Mouse (Mus musculus): ENCODE measurements around the gene Dtx3l. TPM values are rescaled to one million over a fixed set of nuclear protein-coding genes. Genes with fewer than 3 reads are reported as not detected.
"Not testable (repeated sequence)": the region's sequence is repeated elsewhere in the genome, so short reads cannot be mapped to it uniquely, and the experiment has no call there.

The Dtx3l gene
- total RNA-seq (2017) = 42.5 and 48.7 TPM in 2 replicates

DNA sequence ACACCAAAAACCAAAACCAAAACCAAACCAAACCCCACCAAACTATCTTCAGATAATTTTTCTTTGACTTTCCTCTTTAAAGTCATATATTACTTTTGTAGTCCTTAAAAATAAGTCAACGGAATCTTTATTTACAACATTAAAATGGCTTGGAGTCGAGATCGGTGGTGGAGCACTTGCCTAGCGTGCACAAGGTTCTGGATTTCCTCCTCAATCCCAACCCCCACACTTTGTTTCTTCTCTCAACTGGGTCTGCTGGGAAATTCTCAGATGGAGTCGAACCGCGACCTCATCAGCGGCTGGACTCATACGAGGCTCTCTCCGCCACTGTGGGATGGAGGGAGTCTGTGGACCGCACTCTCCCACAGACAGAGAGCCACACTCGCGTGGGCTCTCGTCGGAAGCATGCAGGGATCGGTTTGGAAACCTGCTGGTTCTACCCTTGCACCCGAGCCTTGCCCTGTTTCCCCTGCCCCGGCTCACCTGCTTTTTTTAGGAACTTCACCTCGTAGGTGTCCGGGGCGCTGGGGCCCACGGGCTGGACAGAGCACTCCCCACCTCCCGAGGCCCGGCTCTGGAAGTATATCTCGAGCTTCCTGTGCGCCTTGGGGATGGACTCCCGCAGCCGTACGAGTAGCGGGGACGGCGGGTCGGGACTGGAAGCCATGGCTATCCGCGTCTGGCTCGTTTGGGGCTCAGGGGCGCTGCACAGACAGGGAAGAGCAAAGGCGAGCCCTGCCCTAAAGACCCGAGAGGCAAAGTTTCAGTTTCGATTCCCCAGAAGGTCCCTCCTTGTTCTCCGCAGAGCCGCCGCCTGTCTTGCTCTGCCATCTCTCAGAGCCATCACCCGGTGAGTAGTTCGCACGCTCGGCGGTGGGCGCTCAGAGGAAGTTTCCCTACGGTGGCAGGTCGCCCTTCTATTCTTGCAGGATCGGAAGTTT is at the start of gene Dtx3l, which contains the start of gene Parp9:
Gene Dtx3l (minus strand): TSS at position 941 of the 941 bp plus-strand sequence.
Gene Parp9 (plus strand): TSS at position 260 of the 941 bp plus-strand sequence.
- peak; percentile 77 for ATAC-seq (replicated peaks; ENCODE audit: low read depth, poor library complexity, severe bottlenecking)

DNA sequence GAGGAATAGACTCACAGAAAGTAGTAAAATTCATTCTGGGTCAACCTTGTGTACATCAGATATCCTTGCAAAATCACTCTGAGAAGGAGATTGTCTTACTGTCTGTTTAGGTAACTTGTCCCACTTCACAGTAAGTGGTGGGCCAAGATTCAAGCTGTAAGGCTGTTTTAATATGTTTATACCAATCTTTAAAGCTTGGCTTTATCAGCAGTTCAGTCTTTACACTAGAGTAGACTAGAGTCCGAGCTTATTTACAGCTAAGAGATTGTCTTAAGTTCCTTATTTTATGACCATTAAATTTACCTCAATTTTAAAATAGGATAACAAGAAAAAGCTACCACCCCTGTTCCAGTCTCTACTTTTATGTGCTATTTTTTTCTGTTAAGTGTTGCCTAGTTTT is 49.0 kb upstream of the Dtx3l start:
- no peak for ATAC-seq (replicated peaks; ENCODE audit: low read depth, poor library complexity, severe bottlenecking)

DNA sequence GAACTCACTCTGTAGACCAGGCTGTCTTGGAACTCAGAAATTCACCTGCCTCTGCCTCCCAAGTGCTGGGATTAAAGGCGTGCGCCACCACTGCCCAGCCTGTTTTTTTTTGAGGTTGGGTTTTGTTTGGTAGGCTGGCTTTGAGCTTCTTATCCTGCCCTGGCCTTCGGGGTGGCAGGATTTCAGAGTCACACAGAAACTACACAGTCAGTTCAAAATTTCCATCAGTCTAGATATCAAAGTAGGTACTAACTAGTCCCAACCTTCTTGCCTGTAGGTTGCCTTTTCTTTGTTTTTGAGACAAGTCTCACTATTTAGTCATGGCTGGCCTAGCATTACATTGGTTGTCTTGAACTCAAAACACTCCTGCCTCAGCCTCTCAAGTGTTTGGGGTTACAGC is 45.5 kb upstream of the Dtx3l start:
- ATAC-seq (replicated peaks; ENCODE audit: low read depth, poor library complexity, severe bottlenecking) = no peak

DNA sequence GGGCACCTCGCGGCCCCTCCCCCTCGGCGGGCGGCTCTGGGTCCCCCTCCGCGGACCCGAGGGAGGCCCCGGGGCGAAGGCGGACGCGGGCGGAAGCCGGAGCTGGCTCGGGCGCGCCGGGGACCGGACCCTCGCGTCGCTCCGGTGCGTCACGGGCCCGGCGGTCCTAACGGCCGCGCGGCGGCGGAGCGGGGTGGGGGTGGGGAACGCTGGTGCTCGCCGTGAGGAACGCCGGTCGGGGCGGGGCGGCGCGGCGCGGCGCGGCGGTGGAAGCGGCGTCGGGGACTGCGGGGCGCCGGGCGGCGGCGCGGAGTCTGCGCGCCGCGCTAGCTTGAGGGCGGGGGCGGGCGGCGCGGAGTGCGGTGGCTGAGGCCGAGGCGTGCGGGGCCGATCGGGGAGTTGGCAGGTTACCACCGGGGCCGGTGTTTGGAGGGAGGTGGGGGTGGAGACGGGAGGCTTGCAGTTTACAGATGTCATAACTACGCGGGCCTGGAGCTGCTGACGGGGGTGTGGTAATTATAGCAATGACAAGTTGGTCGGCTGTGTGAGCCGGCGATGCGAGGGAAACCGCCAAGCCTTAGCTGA is 44.7 kb upstream of the Dtx3l start:
- peak; percentile 60 for ATAC-seq (replicated peaks; ENCODE audit: low read depth, poor library complexity, severe bottlenecking)

DNA sequence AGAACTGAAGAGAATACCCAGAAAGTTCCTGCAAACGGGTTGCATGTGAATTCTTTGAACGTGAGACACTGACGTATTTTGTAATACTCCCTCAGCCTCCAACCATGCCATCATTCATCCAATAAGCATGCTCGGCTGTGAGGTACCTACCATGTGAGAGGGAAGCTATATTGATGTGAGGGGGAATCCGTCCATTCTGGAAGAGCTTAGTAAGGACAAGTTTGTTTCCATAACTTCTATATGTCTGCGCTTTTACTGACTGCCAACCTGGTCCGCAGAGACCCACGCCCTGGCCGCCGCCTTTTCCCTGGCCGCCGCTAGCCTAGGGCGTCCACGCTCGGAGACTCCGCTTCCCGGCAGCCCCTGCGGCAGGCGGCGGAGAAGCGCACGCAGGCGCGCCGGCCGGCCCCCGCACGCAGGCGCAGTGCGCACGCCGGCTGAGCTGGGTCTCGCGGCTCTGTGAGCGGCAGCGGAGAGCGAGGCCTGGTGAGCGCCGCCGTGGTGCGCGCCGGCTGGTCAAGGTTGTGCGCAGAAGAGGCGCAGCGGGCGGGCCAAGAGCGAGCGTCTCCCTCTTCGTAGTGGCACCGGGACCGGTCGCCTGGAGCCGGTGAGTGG is 44.1 kb upstream of the Dtx3l start:
- peak; percentile 73 for ATAC-seq (replicated peaks; ENCODE audit: low read depth, poor library complexity, severe bottlenecking)

DNA sequence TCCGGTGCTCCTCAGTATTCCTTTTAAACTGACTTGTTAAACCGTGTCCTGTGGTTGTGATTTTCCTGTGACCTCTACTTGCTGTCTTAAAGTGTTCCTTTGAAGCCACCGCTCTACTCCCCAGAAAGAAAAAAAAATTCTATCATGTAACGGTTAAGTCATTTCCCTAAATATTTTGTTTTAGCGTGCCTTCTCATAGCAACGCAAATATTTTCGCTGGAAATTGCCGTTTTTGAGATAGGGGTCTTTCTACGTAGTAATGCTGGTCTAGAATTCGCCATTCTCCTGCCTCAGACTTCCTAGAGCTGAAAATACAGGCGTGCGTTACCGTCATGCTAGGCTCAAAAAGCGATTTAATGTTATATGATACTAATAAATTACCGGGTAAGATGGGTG is 43.6 kb upstream of the Dtx3l start:
- ATAC-seq (replicated peaks; ENCODE audit: low read depth, poor library complexity, severe bottlenecking) = 0 out of 2 replicates have a peak, but pooled peaks have one; percentile 17

DNA sequence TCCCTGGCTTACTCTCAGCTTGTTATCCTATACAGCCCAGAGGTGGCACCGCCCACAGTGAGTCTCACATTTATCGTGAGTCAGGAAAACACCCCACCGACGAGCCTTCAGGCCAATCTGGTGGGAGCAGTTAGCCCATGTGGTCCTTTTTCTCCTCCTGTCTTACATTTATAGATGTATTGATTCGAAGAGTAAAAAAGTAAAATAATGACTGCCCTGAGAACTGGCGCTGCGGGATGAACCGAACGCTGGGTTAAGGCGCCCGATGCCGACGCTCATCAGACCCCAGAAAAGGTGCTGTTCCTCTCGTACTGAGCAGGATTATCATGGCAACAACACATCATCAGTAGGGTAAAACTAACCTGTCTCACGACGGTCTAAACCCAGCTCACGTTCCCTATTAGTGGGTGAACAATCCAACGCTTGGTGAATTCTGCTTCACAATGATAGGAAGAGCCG is 42.4 kb upstream of the Dtx3l start:
- ATAC-seq (replicated peaks; ENCODE audit: low read depth, poor library complexity, severe bottlenecking) = peak; percentile 59

DNA sequence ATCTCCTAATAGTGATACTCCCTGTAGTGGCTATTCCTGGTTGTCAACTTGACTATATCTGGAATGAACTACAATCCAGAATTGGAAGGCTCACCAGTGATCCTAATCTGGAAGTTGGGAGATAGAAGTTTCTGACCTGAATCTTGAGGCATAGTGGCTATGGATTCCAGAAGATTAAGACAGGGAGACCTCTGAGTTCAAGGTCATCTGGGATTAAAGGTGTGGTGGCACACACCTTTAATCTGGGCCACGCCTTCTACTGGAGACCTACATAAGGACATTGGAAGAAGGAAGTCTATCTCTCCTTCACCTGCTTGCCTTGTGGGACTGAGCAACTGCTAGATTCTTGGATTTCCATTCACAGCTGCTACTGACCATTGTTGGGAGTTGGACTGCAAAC is 39.5 kb upstream of the Dtx3l start, which contains the start of gene Kpna1:
Gene Kpna1 (plus strand): TSS at position 301 of the 400 bp plus-strand sequence.
- not testable (repeated sequence) for ATAC-seq (replicated peaks; ENCODE audit: low read depth, poor library complexity, severe bottlenecking)

DNA sequence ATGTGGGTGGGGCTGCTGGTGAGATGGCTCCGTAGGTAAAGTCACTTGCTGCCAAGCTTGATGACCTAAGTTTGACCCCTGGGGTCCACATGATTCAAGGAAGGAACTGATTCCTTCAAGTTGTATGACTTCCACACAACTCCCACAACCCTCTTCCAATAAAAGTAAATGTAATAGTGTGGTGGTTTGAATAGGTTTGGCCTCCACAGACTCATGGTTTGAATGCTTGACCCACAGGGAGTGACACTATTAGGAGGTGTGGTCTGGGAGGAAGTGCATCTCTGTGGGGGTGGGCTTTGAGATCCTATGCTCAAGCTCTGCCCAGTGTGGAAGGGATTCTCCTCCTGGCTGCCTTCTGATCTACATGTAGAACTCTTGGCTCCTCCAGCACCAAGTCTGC is 35.1 kb upstream of the Dtx3l start:
- ATAC-seq (replicated peaks; ENCODE audit: low read depth, poor library complexity, severe bottlenecking) = no peak

DNA sequence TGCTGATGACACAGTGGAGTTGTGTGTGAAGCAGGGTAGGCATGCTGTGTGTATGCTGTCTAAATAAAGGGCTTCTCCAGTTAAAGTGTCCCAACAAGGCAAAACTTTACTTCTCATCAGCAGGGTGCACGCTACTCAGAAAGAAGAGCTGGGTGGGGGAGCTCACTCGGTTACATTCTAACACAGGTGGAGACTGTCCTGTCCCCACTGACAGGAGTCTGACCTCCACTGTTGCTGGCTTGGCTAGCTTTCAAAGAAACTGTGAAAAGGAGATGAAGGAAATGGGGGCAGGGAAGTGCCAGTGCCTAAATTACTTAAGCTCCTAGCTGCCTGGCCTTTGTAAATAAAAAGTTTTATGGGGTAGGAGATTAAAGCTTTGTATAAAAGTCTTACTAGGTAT is 29.2 kb upstream of the Dtx3l start:
- ATAC-seq (replicated peaks; ENCODE audit: low read depth, poor library complexity, severe bottlenecking) = no peak

DNA sequence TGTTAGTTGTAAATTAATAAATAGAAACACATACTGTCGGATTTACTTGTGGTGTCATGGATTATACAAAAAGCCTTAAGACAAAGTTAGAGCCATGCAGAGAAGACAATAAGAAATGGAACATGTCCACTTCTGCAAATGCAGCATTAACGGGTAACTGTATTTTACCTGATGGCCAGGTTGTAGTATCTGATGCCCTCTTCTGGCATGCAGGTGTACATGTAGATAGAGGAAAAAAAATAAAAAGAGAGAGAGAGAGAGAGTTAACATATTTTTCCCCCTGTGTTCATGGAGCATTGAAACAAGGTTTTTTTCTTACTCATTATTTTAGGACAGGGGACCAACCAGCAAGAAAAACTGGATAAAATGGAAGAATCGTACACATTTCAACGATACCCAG is 28.4 kb upstream of the Dtx3l start:
- ATAC-seq (replicated peaks; ENCODE audit: low read depth, poor library complexity, severe bottlenecking) = no peak

DNA sequence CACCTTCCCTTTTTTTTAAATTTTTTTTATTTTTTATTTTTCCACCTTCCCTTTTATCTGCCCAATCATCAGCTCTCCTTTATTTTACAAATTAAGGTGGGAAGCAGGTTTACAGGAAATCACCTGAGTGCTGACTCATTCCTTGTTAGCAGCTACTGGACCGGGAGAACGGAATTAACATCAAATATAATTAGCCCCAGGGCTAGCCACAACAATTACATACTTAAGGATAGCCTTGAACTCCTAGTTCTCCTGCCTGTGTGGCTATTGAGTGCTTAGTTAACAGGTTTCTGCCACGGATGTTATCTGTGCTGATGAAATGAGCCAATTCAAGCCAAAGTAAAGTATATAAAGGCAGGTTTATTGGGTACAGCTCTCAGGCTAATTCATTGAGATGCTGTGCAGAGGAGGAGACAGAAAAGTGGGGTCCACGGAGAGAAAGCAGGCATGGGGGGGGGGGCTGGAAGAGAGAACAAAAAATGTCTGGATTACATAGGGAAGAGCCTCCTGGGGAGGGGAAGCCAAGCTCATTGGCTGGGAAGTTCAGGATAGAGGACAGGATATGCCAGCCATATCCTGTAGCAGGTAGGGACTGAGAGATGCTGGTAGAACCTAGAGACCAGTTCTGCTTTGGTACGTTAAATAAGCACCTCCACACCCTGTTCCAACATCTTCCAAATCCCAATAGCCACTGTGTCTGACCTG is 27.6 kb upstream of the Dtx3l start:
- ATAC-seq (replicated peaks; ENCODE audit: low read depth, poor library complexity, severe bottlenecking) = no peak

DNA sequence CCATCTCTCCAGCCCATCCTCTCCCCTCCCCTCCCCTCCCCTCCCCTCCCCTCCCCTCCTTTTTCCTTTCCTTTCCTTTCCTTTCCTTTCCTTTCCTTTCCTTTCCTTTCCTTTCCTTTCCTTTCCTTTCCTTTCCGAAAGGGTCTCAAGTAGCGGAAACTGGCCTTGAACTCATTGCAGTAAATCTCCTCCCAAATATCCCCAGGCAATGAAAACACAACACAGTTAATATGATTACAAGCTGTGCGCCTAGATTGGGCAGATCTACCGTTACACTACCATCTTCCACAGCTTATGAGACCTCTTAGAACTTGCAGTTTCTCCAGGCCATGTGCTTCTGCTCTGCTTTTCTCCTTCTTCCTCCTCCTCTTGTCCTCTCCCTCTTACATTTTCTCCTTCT is 27.0 kb upstream of the Dtx3l start:
- ATAC-seq (replicated peaks; ENCODE audit: low read depth, poor library complexity, severe bottlenecking) = not testable (repeated sequence)

DNA sequence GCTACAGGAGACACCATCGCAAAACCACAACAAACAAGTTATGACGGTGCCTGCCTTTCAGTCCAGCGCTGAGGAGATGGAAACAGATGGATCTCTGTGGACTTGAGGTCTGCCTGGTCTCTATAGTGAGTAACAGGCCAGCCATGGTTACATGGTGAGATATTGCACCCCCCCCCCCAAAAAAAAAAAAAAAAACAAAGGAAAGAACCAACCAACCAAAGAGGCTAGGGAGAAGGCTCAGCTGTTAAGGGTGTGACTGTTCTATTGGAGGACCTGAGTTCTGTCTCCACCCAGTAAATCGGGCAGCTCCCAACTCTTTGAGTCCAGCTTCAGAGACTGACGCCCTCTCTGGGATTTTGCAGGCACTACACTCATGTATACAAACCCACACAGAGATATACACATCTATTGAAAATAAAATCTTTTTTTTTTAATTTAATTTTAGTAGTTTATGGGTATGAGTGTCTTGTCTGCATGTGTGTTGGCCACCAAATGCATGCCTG is 13.7 kb upstream of the Dtx3l start:
- ATAC-seq (replicated peaks; ENCODE audit: low read depth, poor library complexity, severe bottlenecking) = no peak

DNA sequence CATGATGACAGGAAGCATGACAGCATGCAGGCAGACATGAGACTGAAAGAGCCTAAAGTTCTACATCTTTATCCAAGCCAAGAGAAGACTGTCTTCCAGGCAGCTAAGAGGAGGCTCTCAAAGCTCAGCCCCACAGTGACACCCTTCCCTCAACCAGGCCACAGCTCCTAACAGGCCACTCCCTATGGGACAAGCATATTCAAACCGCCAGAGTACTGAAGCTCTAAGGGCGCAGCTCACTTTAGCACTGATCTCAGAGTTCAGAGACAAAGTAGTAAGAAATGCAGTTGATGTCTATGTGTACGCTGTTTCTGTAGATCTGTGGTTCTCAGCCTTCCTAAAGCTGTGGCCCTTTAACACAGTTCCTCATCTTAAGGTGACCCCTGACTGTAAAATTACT is 12.3 kb upstream of the Dtx3l start:
- ATAC-seq (replicated peaks; ENCODE audit: low read depth, poor library complexity, severe bottlenecking) = no peak

DNA sequence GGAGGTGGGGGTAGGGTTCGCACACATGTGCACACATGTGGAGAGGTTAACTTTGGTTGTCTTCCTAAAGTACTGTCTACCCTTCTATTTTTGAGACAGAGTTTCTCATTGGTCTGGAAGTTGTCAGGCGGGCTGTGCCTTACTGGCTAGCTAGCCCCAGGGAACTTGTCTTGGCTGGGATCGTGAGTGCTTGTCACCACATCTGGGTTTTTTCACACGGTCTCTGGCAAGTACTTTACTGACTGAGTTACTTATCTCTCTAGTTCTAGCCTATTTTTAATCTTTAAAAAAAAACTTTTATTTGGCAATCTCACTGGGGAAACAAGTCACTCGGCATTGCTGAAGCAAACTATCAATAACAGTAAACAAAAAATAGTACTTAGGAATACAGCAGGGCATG is 10.3 kb upstream of the Dtx3l start:
- no peak; the same call in 1 of the 2 replicates for ATAC-seq (replicated peaks; ENCODE audit: low read depth, poor library complexity, severe bottlenecking)

DNA sequence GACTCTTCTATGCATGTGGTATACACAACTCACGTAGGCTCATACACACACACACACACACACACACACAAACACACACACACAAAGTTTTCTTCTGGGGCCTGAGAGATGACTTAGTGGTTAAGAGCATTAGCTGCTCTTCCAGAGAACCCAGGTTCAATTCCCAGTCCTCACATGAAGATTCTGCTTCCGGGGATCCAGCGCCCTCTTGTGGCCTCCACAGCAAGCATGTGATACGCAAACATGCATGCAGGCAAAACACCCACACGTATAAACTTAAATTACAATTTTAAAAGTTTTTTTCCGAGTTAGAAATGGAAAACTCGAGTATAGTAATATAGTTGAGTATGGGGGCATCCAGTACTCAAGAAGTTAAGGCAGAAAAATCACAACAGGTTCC is 2.4 kb upstream of the Dtx3l start:
- no peak for ATAC-seq (replicated peaks; ENCODE audit: low read depth, poor library complexity, severe bottlenecking)

DNA sequence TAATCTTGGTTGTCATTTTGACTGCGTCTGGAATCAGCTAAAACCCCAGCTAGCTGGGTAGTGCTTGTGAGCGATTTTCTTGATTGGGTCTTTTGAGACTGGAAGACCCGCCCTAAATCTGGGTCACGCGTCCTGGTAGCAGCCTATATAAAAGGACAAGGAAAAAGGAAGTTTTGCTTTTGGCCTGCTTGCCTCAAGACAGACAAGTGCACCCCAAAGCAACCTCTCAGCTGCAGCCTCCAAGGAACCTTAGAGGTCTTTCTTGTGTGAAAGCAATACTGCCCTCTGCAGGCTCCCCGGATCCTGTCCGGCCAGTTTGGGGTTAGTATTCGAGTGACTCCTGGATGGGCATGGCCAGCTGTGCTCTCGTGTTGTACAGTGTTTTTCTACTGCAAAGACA is 739 bp upstream of the Dtx3l start:
- peak; percentile 86 for ATAC-seq (replicated peaks; ENCODE audit: low read depth, poor library complexity, severe bottlenecking)

DNA sequence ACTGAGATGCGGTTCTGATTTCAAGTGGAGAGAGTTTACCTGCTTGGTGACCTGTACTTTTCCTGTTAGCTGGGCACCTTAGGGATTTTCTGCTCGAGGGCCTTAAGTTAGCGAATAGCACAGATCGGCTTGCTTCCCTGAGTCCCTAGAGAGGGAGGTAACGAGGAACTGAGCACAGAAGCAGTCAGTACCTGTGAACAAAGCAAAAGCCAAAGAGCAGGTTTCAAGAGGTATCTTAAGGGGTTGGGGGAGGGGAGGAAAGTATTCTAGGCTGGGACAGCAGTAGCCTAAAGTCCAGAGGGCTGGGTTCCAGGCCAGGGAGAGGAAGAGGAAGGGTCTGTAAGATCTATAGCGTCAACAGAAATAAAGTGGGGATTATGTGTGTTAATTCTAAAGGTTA is 310 bp upstream of the Dtx3l start:
- ATAC-seq (replicated peaks; ENCODE audit: low read depth, poor library complexity, severe bottlenecking) = no peak; the same call in 1 of the 2 replicates

DNA sequence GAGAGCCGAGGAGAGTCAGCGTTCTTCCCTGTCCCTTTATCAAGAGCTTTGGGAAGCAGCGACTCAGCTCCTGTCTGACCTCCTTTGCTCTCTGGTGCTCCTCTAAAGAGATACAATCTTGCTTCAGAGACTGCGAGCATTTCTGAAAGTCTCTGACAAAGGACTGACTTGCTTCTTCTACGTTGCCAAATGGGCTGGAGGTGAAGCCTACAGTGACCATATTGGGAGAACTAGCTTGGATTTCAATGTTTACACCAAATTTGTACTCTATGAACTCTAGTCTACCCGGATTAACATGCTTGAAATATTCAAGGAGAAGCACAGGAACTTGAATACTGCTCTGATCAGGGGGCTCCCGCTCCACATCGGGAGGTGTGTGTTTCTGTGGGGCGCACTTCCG is 5.8 kb downstream of the Dtx3l start:
- no peak for ATAC-seq (replicated peaks; ENCODE audit: low read depth, poor library complexity, severe bottlenecking)
